8 mouse cellular contexts compared by ENCODE assay signal in the genomic region with DNA sequence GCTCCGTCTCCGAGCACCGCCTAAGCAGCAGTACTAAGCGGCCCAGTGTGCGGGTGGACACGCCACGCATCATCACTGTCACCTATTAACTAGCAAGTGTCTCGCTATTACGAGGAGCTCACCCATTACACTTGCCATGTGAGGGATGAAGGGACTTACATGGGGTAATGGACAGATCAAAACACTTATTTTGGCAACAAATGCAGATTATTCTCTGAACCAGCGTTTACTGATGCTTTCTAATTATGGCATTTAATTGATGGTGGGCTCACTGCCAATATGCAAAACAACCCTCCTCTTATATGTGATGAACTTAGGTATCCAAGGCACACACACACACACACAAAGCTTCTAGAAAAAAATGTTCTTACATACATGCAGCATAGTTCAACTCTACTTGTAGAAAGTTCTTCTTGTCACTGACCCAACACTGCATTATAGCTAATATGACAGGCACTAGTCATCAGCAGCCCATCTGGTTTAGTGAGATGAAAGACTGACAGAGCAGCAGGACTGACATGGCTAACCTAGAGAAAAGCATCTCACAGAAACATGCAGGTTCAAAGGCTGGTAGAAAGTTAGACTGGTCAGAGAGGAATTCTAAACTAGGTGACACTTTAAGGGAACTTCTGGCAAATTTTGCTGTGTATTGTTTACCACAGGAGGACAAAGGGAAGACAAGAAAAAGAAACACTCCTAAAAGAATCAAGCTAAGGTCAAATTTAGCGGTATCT. TPM values are rescaled to one million over a fixed set of nuclear protein-coding genes. Genes with fewer than 3 reads are reported as not detected.
A peak's percentile ranks its signal among the peaks of the same experiment; 100 is the strongest.
DNase-seq lines count a peak whose midpoint lies in the region; ATAC-seq and TF ChIP-seq lines count a peak whose summit lies in the region.

No protein-coding gene starts in this region.

- TF ChIP-seq CTCF in liver, embryonic 14.5 days (IDR thresholded peaks at IDR 0.05; ENCODE audit: low read depth) = no peak
- TF ChIP-seq CTCF in stomach, postnatal 0 days (IDR thresholded peaks at IDR 0.05; ENCODE audit: low read depth) = no peak

- H3K9me3 ChIP-seq in liver, embryonic 14.5 days (ENCODE audit: control insufficient read depth, low read length) = no peaks in the 10 kb centered on the region
- H3K9me3 ChIP-seq in stomach, postnatal 0 days (ENCODE audit: control insufficient read depth, low read length) = no peaks in the 10 kb centered on the region

- TF ChIP-seq EP300 in liver, embryonic 14.5 days (IDR thresholded peaks at IDR 0.05; ENCODE audit: low read depth) = no peak
- TF ChIP-seq EP300 in stomach, postnatal 0 days (optimal IDR thresholded peaks at IDR 0.05) = no peak

- intact Hi-C loops in left cerebral cortex, postnatal 14 days (cut with DNase I) = loop anchor here (2.0 to 5.0 kb wide), 2 partner anchors 107 to 133 kb away; no protein-coding TSS in a partner anchor

- H3K27ac ChIP-seq in liver, embryonic 14.5 days = peak overlapping the region; percentile 65
- H3K27ac ChIP-seq in stomach, postnatal 0 days (replicated peaks) = 0 out of 2 replicates have a peak overlapping the region, but pooled peaks have one; percentile 24

- peak; percentile 25 for DNase-seq in cerebellum, adult 9-11 months
- no peak for DNase-seq in cerebellum, adult 18-20 months
- peak; percentile 11 for DNase-seq in thymus, postnatal 4 days
- no peak for DNase-seq in thymus, adult 18-20 months
- DNase-seq in liver, embryonic 14.5 days (ENCODE audit: low read depth in 3 of 3, low spot score in 3 of 3) = no peak
- DNase-seq in stomach, postnatal 0 days (ENCODE audit: low spot score) = no peak
- no peak for DNase-seq in left cerebral cortex, postnatal 14 days (ENCODE audit: low spot score in 2 of 2)
- DNase-seq in cerebellum, adult 9-10 months = no peak

- H3K9ac ChIP-seq in liver, embryonic 14.5 days (replicated peaks) = peak overlapping the region; percentile 99
- no peak overlapping the region for H3K9ac ChIP-seq in stomach, postnatal 0 days (ENCODE audit: low read length)

- no peaks in the 10 kb centered on the region for H3K27me3 ChIP-seq in liver, embryonic 14.5 days (ENCODE audit: control insufficient read depth, insufficient read depth, low read length)
- H3K27me3 ChIP-seq in stomach, postnatal 0 days (ENCODE audit: control insufficient read depth, insufficient read depth, low read length) = no peaks in the 10 kb centered on the region

- 77% methylated on average over 11 of the region's 11 CpGs for WGBS in liver, embryonic 14.5 days (ENCODE audit: insufficient replicate concordance)
- 69% methylated on average over 11 of the region's 11 CpGs for WGBS in stomach, postnatal 0 days

- ATAC-seq in liver, embryonic 14.5 days (ENCODE audit: insufficient read depth) = no peak
- ATAC-seq in stomach, postnatal 0 days (ENCODE audit: low FRiP score, low TSS enrichment) = no peak

- peak overlapping the region in 1 of 2 experiments; percentile 89; a peak in 2 of 4 replicates for H3K4me3 ChIP-seq in liver, embryonic 14.5 days (ENCODE audit: insufficient read depth in 1 of 2, low read depth in 2 of 2, low read length in 2 of 2)
- no peak overlapping the region for H3K4me3 ChIP-seq in stomach, postnatal 0 days (ENCODE audit: low read depth, low read length)

- H3K4me1 ChIP-seq in liver, embryonic 14.5 days (replicated peaks; ENCODE audit: control insufficient read depth in 2 of 2, insufficient read depth in 2 of 2, low read length in 1 of 2) = peaks cover 55 to 60% of the 10 kb centered on the region in 2 experiments
- peaks cover 8% of the 10 kb centered on the region; the same call in 1 of the 2 replicates for H3K4me1 ChIP-seq in stomach, postnatal 0 days (replicated peaks; ENCODE audit: control insufficient read depth, insufficient read depth)

- H3K4me2 ChIP-seq in liver, embryonic 14.5 days (ENCODE audit: low read depth) = peak overlapping the region; percentile 96
- peak overlapping the region; percentile 62 for H3K4me2 ChIP-seq in stomach, postnatal 0 days (replicated peaks; ENCODE audit: low read depth)

- H3K36me3 ChIP-seq in liver, embryonic 14.5 days (replicated peaks; ENCODE audit: control insufficient read depth, insufficient read depth, low read depth) = peaks cover 4% of the 10 kb centered on the region; the same call in 1 of the 2 replicates
- H3K36me3 ChIP-seq in stomach, postnatal 0 days (ENCODE audit: control insufficient read depth, insufficient read depth, low read length) = no peaks in the 10 kb centered on the region

RNA-seq across cellular contexts. Expression of gene Ankrd11, which starts 2.5 kb away (rescaled TPM):
- 9.9 and 12.4 TPM in 2 replicates for polyA plus RNA-seq in liver, embryonic 14.5 days (2012; rRNA removed)
- 10.8 and 18.5 TPM in 2 replicates for polyA plus RNA-seq in liver, embryonic 14.5 days (2014; fragmentation: Nextera tagmentation; extraction: Ambion mirVana)
- 35.0 and 35.8 TPM in 2 replicates for polyA plus RNA-seq in stomach, postnatal 0 days (2015; fragmentation: Nextera tagmentation; extraction: Ambion mirVana)
- total RNA-seq in left cerebral cortex, postnatal 14 days (2021) = 100 to 1,000 TPM; 146 to 151 TPM

RNA-seq across cellular contexts. Expression of gene Spg7, which starts 23.2 kb away (rescaled TPM):
- 19.0 and 26.0 TPM in 2 replicates for polyA plus RNA-seq in liver, embryonic 14.5 days (2012; rRNA removed)
- polyA plus RNA-seq in liver, embryonic 14.5 days (2014; fragmentation: Nextera tagmentation; extraction: Ambion mirVana) = 19.5 and 21.0 TPM in 2 replicates
- 29.6 and 32.0 TPM in 2 replicates for polyA plus RNA-seq in stomach, postnatal 0 days (2015; fragmentation: Nextera tagmentation; extraction: Ambion mirVana)
- total RNA-seq in left cerebral cortex, postnatal 14 days (2021) = 10 to 100 TPM; 69.0 to 69.4 TPM

Comparison
In these comparisons a context has a peak if more than half of its experiments do, and no peak if none do; other contexts are left out.
1. DNase-seq: peak in cerebellum, adult 9-11 months (single experiment) and thymus, postnatal 4 days (single experiment); none in cerebellum, adult 18-20 months (0 of 2), thymus, adult 18-20 months (0 of 2), liver, embryonic 14.5 days (0 of 3), stomach, postnatal 0 days (single experiment), left cerebral cortex, postnatal 14 days (0 of 2) and cerebellum, adult 9-10 months (single experiment).